Mouse (Mus musculus): ENCODE measurements around the gene Limch1.
A peak's percentile ranks its signal among the peaks of the same experiment; 100 is the strongest.

Limch1 gene

DNA sequence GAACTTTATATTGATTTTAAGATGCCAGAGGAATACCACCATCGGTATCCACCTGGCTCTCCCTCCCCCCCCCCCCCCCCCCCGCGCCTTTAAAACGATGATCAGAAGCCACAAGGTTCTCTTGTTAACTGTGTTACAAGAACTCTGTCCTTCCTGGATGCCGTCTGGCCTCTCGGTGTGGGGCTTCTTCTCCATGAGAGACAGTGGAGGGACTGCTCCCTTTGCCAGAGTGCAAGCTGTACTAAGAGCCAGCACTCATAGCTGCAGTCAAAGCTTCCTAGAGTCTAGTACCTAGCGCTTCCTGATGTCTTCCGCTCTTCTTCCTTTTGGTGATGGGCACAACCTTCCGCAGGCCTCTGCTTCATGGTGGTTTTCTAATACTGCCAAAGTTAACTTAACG lies 280.0 kb downstream of the Limch1 start:
- DNase-seq (ENCODE audit: low read depth, low spot score) = no peak

DNA sequence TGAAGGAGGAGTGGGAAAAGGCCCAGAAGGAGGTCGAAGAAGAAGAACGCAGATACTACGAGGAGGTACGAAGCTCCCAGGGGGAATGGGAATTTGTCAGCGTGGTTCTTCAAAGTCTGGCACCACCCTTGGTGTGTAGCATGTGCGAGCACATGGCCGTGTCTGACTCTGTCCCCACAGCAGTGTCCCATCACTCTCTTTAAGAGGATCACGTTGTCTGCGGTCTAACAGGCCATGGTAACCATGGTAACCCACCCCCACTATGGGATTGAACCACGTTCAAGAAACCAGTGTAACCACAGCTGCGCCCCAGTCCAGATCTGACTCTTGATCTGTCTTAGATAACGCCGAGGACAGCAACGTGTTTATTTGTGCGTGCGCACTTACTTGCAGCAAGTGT lies 283.2 kb downstream of the Limch1 start:
- DNase-seq (ENCODE audit: low read depth, low spot score) = no peak

DNA sequence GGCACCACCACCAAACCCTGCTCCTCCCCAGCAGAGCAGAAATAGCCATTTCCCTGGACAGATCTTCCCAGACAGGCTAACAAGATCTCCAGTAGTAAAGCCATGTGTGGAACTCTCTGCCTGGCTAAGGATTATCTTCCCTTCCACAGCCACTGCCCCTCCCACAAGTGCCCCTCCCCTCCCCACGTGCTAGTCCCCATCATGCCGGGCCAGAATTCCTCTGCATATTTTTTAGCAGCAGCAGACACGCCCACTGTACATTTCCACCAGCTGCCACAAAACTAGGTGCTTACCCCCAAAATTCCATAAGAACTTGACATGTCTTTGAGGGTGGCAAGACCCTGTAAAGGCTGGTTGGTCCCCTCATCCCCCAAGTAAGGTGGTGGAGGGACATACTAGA lies 284.3 kb downstream of the Limch1 start:
- DNase-seq (ENCODE audit: low read depth, low spot score) = no peak

DNA sequence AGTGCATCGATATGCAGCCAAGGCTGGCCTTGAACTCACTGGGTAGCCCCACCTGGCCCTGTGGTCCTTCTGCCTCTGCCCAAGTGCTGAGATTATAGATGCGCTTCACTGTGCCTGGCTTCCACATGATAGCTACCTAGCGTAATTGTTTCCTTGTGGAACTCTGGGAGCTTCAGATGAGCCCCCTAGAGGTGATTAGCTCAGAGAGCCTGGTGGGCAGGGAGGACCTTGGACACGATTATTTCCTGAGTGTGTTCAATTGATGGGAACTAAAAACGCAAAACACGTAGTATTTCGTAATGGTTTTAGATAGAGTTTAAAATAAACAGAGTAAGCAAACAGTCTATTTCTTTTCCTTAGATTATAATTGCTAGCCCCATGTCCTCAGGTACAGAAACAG lies 287.0 kb downstream of the Limch1 start:
- DNase-seq (ENCODE audit: low read depth, low spot score) = no peak

DNA sequence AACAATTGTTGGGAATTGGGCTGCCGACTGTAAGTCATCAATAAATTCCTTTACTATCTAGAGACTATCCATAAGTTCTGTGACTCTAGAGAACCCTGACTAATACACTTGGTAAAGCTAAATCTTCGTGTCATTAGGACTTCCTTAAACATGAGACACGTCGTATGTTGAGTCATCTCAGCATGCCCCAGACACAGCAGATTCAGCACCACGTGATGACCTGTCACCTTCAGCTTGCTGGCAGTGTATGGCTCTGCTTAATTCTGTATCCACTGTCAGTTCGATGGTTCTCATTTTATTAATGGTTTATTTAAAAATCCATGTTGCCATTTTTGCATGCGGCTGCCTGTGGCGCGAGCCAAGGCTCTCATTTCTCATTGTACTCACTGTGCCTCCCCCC lies 298.3 kb downstream of the Limch1 start:
- DNase-seq (ENCODE audit: low read depth, low spot score) = no peak

DNA sequence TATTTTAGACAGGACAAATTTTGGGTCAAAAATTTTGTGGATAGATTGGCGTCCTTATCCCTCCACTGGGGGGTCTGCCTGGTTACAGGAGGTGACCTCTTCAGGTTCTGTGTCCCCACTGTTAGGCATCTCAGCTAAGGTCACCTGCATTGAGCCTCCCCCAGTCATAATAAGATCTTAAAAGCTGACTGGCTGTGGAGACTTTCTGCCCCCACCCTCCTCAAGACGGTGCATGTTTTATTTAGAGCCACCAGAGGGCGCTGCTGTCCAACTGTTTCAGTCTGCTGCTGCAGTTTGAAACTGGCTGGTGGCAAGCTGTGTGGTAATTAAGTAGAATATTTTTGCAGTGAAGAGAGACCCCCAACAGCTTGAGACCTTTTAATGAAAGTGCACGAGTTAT lies 302.4 kb downstream of the Limch1 start:
- DNase-seq (ENCODE audit: low read depth, low spot score) = peak; percentile 40

DNA sequence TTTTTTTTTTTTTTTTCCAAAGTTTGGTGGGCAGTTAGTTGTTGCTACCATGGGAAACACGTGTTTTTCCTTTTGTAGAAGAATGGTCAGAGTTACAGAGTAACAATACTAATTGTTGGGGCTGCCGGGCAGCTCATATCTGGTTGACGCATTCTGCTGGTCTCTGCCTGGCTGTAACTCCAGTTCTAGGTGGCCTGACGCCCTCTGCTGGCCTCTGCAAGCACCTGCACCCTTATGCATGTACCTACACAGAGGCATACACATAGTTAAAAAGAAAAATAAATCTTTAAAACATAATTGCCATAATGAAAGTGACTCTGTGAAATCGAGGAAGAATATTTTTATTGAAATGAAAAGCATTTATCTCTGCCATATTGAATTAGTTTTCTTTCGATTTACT lies 312.2 kb downstream of the Limch1 start:
- no peak for DNase-seq (ENCODE audit: low read depth, low spot score)

DNA sequence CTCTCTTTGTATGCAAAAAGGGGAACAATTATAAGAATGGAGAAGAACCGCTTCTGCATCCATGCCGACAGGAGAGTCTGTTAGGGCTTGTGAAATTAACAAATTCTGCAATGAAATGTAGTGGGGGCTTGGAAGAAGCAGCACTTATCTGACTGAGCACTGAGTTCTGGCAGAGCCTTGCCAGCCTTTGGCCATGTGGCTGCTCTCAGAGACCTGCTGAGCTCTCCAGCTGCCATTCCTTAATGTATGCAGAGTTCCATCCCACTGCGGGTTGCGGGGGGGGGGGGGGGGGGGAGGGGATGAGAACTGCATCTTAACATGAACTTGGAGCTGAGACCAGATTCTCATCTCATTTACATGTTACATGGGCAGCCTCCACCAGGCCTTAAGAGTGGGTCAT lies 314.9 kb downstream of the Limch1 start:
- DNase-seq (ENCODE audit: low read depth, low spot score) = no peak

DNA sequence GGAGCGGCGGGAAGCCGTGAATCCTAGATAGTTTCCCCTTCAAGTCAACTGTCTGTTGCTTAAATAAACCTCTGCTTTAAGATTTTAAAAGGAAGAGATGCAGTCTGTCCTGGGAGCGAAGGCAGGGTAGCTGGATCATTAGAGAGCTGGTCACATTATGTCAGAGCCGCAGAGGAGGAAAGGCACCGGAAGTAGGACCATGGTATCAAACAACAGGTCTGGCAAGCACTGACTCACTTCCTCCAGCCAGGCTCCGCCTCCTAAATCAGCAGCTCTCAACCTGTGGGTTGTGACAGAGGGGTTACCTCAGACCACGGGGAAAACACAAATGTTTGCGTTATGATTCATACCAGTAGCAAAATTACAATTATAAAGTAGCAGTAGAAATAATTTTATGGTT lies 318.0 kb downstream of the Limch1 start:
- no peak for DNase-seq (ENCODE audit: low read depth, low spot score)

DNA sequence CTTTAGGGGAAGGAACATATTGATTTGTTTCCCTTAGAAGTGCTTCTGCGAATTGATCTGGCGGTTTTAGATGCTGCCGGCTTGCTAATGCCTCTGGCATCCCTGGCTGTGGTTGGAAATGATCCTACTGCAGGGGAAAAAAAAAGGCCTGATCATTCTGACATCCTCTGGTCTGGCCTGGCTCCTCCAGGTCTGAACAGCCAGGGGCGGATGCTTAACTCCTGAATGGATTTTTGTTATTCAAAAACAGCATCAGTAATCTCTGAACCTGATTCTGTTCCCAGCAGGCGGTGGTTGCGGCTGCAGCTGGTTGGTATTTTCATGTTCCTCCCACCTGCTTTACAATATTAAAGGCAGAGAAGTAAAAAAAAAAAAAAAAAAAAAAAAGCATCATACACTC lies 337.5 kb downstream of the Limch1 start:
- no peak for DNase-seq (ENCODE audit: low read depth, low spot score)

DNA sequence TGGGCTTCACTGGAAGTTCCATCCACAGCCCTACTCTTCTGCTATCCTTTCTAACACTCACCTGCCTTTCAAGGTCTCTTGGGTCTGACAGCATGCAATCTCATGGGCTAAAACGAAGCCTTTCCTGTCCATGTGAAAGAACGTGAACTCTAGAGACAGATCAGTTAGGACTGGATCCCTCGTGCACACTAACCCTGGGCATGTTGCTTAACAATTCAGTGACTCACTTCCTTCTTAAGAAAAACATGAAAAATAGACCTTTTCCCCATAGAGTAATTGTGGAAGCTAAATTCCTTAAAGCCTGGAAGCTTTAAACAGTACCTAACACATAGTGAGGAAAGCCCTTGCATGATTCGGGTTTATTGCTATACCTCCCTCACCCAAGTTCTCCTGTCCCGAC lies 345.2 kb downstream of the Limch1 start:
- no peak for DNase-seq (ENCODE audit: low read depth, low spot score)

DNA sequence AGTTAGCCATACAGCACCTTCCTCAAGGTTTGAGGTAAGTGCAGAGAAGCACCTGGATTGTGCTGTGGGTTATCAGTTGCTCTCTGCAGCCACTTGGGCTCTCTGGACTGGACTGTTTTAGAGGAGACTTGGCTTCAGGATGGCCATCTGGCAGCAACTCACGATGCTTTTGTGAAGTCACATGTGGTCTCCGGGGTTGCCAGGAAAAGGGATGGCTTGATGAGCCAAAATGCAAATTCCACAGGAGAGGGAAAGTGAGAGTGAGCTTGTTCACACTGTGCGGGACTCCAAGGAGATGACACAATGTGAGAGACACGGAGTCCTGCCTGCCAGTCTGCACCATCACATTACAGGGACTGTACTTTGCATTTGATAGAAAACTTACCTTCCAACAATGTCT lies 346.1 kb downstream of the Limch1 start:
- DNase-seq (ENCODE audit: low read depth, low spot score) = no peak

DNA sequence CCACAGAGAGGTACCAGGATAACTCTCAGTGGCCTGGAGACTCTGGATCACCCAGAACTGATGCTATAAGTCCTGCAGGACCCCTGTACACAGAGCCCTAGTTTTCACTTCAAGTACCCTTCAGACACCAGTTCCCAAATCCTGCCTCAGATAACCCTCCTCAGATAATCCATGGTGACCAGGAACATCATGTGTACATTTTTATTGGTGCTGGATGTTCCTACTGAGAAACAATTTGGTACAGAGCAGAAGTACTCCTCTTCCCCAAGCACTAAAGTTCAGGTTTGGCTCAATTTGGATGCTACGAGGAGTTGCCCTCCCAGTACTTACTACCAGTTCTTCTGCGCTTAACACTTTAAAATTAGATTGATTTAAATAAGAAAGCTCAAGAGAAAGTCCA lies 348.4 kb downstream of the Limch1 start:
- DNase-seq (ENCODE audit: low read depth, low spot score) = no peak

DNA sequence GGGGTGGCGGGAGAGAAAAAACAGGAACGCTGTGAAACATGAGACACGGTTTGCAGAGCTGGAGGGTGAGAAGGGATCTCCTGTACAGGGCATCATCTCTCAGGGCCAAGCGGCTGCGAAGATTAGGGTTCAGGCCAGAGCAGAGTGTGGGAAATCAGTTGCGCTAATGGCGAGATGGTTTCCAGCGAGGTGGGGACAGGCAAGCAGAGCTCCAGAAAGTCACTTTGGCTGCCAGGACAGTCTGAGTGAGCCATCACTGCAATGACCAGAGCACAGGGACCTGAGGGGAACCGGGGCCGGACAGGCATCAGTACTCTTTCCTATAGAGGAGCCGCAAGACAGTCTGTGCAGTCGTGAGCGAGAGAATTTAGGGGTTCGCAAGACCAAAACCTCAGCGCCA lies 349.5 kb downstream of the Limch1 start:
- no peak for DNase-seq (ENCODE audit: low read depth, low spot score)

DNA sequence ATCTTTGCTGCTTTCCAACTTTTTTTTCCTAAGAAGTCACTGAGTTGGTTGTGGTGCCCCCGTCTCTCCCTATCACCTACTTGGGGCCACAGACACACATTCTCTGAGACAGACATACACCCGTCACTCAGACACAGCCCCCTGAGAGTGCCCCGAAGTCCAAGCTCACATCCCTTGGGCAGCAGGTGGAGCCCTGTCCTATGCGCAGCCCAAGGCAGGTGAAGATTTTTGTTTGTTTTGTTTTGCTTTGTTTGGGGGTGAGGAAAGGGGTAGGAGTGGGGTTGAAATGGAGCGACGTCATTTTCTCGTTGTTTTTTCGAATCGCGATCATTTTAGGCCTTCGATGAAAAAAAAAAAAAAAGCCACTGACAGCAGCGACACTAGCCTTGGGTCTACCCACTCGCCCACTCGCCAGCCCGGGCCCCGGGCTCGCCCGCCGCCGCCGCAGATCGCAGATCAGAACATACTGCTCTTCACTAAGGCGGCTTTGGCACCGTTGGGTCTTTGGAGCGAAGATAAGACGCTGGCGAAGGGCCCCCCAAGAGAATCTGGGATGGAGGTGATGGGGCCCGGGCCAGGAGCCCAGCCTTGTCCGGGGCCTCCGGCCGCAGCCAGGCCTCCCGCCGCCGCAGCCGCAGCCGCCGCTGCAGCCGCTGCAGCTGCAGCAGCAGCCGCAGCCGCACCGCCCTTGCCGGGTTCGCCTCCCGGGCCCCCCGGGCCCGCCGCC lies 350.2 kb downstream of the Limch1 start:
- DNase-seq (ENCODE audit: low read depth, low spot score) = no peak

DNA sequence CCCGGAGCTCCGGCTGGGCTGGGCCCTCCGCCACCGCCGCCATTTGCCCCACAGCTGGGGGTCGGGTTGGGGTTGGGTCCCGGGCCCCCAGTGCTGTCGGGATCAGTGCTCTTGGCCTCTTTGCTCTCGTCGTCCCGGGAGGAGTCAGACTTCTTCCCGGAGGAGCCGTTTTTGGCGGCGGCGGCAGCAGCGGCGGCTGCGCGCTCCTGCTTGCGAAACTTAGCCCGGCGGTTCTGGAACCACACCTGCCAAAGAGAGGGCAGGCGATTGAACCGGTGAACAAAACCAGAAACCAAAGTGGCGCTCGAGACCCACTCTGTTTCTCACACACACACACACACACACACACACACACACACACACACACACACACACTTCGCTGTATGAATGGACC lies 350.7 kb downstream of the Limch1 start:
- no peak for DNase-seq (ENCODE audit: low read depth, low spot score)

DNA sequence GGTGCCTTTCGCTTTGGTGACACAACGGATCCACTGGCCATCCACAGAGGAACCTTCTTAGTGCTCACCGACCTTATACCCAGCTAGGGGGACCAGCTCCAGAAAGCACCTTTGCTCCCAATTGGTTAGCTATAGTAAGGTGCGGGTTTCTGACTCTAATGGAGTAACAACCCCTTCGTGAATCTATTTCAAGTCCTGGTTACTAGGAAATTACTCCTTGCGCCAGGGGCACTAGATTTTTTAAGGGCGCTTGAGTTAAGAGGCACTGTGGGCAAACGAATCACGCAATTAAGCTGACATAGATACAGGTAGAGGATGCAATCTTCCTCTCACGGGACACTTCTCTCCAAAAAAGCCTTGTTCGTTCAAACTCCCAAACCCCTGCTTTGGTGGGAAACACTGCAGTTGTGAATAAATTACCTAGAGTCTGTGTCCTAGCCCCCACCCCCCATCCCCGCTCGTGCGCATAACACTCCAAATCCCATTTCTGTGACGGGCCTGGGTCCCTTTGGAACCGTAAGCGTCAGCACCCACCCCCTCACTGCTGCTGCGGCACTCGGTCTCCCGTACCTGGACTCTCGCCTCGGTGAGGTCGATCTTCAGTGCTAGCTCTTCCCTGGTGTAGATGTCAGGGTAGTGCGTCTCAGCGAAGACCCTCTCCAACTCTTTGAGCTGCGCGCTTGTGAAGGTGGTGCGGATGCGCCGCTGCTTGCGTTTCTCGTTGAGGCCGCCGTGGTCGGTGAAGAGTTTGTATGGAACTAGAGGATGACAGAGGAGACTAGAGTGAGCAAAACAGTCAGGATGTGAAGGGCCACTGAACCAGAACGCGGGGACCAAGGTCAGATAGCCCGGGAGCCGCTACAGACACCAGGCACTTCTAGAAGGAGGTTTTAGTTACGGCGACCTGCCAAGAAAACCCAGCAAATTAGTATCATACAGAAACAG lies 351.8 kb downstream of the Limch1 start:
- DNase-seq (ENCODE audit: low read depth, low spot score) = no peak

DNA sequence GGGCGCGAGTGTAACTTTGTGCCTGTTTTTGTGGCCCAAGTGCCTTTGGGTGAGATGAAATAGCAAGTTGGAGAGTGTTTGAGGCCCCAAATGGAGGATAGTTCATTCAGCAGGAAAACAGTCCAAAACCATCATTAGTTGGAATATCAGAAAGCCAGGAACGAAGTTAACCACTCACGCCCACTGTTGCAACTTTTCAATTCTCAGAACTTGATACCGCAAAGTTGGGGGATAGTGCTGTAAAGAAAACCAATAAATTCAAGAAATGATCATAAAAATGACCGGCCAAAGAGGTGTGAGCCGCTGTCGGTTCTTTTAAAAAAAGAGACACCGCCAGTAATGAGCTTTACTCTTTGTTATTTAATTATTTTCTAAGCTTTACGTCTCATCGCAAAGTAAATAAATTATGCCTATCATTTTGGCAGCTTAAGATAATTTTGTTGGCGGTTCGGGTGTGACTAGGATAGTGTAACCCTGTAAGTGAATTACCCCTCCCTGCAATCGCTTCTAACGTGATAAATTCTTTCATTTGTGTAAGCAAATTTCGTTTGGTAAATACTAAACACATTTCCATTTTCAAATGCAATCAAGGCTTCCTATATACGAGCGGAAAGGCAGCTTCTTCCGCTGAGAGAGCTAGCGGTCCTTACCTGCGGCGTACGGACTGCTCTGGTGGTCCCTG lies 352.6 kb downstream of the Limch1 start:
- DNase-seq (ENCODE audit: low read depth, low spot score) = no peak

DNA sequence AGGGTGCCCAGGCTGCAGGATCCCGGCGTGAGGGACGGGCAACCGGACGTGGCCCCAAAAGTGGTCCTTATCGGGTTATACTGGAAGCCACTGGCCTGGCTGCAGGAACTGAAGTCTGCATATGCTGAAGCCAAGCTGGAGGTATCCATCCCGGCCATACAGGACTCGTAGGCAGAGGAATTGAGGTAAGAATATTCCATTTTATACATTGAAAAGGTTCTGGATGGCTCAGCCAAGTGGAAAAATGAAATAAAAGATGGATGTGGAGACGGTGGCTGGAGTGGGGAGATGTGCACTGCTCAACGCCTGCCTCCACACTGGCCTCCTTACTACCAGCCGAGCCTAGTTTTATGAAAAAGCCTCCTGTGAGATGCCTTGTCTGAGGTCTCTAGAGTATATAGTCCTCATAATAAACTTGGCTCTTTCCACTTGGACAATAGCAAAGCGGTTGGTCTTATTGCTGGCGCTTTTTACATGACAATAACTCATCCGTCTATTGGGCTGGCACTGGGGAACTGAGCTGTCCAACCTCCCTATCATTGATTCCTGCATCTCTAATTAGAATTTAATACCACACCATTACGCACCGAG lies 353.2 kb downstream of the Limch1 start, which contains the start of gene Phox2b:
TSS of gene Phox2b (minus strand) at position 569 of the 591 bp plus-strand sequence.
- DNase-seq (ENCODE audit: low read depth, low spot score) = no peak

DNA sequence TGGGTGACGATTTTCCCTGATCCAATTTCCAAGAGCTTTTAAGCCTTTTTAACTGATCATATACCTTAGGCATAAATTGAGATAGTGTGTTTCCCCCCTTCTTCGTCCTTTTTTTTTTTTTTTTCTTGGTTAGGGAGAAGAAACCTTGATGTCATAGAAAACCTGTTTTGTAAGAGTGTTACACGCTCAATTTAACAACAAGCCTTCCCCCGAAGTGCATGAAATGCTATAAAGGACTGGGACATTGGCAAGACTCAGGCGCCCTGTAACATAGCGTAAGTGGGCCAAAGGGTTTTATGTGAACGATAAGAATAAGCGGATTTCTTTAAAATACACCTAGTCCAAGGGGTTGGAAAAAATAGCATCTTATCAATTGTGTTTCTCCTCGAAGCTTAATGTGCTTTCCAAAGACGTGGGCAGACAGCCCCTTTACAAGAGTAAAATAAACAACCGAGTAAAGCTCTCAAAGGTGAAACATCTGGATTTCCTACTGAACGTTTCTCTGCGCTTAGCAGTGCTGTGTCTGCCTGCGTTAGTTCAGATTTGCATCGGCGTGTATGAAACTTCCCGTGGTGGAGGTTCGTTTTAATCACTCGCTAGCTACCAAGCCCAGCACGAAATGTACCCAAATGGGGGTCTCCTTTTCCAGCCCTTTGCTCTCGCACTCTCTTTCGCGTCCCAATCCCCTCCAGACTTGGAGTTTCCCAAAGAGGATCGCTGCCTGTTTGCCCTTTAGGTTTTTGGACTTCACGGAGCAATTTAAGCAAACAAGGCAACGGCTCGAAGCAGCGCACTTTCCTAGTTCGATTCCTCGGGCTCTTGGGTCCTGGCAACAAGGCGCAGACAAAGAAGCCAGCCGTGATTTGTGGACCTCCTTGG lies 354.0 kb downstream of the Limch1 start:
- no peak for DNase-seq (ENCODE audit: low read depth, low spot score)
